Mouse (Mus musculus) inflammation-experienced regulatory T-cells (primary cell): ENCODE results near the gene Adam20. TPM values are rescaled to one million over a fixed set of nuclear protein-coding genes. Genes with fewer than 3 reads are reported as not detected.

ENCODE experiments used
- polyA plus RNA-seq, 2 experiments: library from polyadenylated mRNA; unstranded; fragments of 100-300 nt; shearing (Covaris generic); gene quantifications; one replicate each; pipeline ENCODE4 v1.2.1; 2017

Adam20 gene
- polyA plus RNA-seq: under 1 TPM in 1 of 2 experiments, not detected in 1; 0.15 TPM

DNA sequence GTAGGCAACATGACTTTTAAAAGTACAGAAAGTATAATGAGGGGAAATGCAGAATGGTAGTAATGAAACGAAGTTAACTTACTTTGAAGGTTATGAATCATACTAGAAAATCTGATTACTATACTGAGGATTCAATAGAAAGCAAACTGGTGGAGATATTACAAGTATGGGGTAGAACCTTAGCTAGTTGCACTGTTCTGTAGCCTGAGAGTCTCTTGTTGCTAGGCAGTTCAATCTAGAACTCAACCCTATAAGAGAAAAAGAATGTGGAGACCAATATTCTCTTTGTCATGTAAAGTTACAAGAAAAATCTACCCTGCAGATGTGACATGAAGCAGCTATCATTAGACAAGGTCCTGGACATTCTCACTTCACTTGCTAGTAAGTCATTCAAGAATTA, at the start of gene Adam20:
Gene Adam20, plus strand, starts transcription at position 301 of the 400 bp plus-strand sequence.

DNA sequence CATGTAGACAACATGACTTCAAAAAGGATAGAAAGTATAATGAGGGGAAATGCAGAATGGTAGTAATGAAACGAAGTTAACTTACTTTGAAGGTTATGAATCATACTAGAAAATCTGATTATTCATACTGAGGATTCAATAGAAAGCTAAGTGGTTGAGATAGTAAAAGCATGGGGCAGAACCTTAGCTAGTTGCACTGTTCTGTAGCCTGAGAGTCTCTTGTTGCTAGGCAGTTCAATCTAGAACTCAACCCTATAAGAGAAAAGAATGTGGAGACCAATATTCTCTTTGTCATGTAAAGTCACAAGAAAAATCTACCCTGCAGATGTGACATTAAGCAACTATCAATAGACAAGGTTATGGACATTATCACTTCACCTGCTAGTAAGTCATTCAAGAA, 41.2 kb upstream of the Adam20 start, which contains the start of gene Adam25:
Gene Adam25, plus strand, starts transcription at position 301 of the 400 bp plus-strand sequence.

Other genes starting within 250 kb of the Adam20 start
- not detected for gene Adam24, start 118.2 kb upstream of the Adam20 start, polyA plus RNA-seq
- not detected for gene Adam25, start 41.1 kb upstream of the Adam20 start, polyA plus RNA-seq
- not detected for gene Adam39, start 29.7 kb downstream of the Adam20 start, polyA plus RNA-seq